Mouse (Mus musculus): ENCODE data around the gene Lyg1. TPM values are rescaled to one million over a fixed set of nuclear protein-coding genes. Genes with fewer than 3 reads are reported as not detected.

Gene Lyg1
- polyA plus RNA-seq (2015; fragmentation: Nextera tagmentation; extraction: Ambion mirVana), result not detected in 2 replicates

GRCm38 (mm10) chr1:37957659-37958058, at the start of gene Lyg1:
TSS of gene Lyg1 (minus strand) at chr1:37957759.

DNA sequence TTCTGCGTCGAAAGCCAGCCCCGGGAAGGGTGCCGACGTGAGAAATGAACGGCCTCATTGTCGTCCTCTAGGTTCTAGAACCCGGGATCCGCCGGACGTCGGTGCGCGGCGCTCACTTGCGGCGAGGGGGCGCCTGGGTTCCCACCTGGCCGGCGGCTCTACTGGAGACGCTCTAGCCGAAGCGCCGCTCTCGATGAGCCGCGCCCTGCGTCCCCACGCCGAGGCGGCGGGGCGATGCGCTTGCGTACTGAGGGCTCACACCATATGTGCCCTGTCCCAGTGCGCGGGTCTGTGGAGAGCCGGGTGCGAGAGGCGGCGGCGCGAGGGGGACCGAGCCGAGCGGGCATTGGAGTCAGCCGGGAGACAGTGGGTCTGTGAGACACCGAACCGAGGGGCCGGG, 40.3 kb upstream of the Lyg1 start, which contains the start of the genes Txndc9 and Eif5b:
Gene Txndc9 (minus strand): TSS at position 27 of the 400 bp plus-strand sequence.
Gene Eif5b (plus strand): TSS at position 144 of the 400 bp plus-strand sequence.

GRCm38 (mm10) chr1:37916393-37916792, 41.2 kb downstream of the Lyg1 start, which contains the start of gene Lyg2:
TSS of gene Lyg2 (minus strand) at chr1:37916493.

Other genes with a start within 250 kb of the Lyg1 start
- 4.3 and 4.6 TPM in 2 replicates for gene 2010300C02Rik, start 237.7 kb downstream of the Lyg1 start, polyA plus RNA-seq (2015; fragmentation: Nextera tagmentation; extraction: Ambion mirVana)
- gene Tsga10, start 91.3 kb downstream of the Lyg1 start, polyA plus RNA-seq (2015; fragmentation: Nextera tagmentation; extraction: Ambion mirVana), result 5.3 and 6.2 TPM in 2 replicates
- gene Lipt1, start 86.0 kb downstream of the Lyg1 start, polyA plus RNA-seq (2015; fragmentation: Nextera tagmentation; extraction: Ambion mirVana), result 6.8 and 7.2 TPM in 2 replicates
- gene Mitd1, start 67.3 kb downstream of the Lyg1 start, polyA plus RNA-seq (2015; fragmentation: Nextera tagmentation; extraction: Ambion mirVana), result 10.9 and 14.3 TPM in 2 replicates
- 306 and 307 TPM in 2 replicates for gene Mrpl30, start 67.3 kb downstream of the Lyg1 start, polyA plus RNA-seq (2015; fragmentation: Nextera tagmentation; extraction: Ambion mirVana)
- gene Lyg2, start 41.3 kb downstream of the Lyg1 start, polyA plus RNA-seq (2015; fragmentation: Nextera tagmentation; extraction: Ambion mirVana), result 0.09 TPM in 1 of 2 replicates, not detected in the other
- 114 and 121 TPM in 2 replicates for gene Txndc9, start 40.1 kb upstream of the Lyg1 start, polyA plus RNA-seq (2015; fragmentation: Nextera tagmentation; extraction: Ambion mirVana)
- gene Eif5b, start 40.3 kb upstream of the Lyg1 start, polyA plus RNA-seq (2015; fragmentation: Nextera tagmentation; extraction: Ambion mirVana), result 18.2 and 19.1 TPM in 2 replicates
- gene Rev1, start 172.0 kb upstream of the Lyg1 start, polyA plus RNA-seq (2015; fragmentation: Nextera tagmentation; extraction: Ambion mirVana), result 24.8 and 28.3 TPM in 2 replicates

Data from neural tube, postnatal 0 days (tissue).